Mouse (Mus musculus) liver, adult 2 months (tissue): ENCODE results near the gene Bpi.

ENCODE experiments used
- CTCF ChIP-seq: fragments of 200-500 bp; IDR thresholded peaks from 2 replicates; pipeline ENCODE4 v1.5.1; 2011; ENCODE audit warnings: low read depth, low read length, control low read depth
- POLR2A ChIP-seq: fragments of 200-500 bp; IDR thresholded peaks from 2 replicates; pipeline ENCODE4 v1.6.1; 2011; ENCODE audit warnings: low read length, control low read depth; ENCODE audit not compliant: insufficient read depth; ENCODE audit errors: extremely low read depth

- no peak for TF ChIP-seq POLR2A
- no peak for TF ChIP-seq CTCF
These were observed 35.2 kb upstream of the Bpi start for GRCm38 (mm10) chr2:158222664-158223063.
